Mouse (Mus musculus) heart, adult 2 months (tissue): ENCODE results near the gene Epm2aip1.

Source experiments
- CTCF ChIP-seq: fragments of 200-600 bp; IDR thresholded peaks from 2 replicates; pipeline ENCODE4 v1.8.1; 2022; ENCODE audit warnings: antibody characterized with exemption, mild to moderate bottlenecking, moderate library complexity
- EP300 ChIP-seq: fragments of 200-500 bp; IDR thresholded peaks from 2 replicates; pipeline ENCODE4 v1.6.1; 2011; ENCODE audit warnings: low read depth, low read length, control low read depth; ENCODE audit not compliant: insufficient read depth
- POLR2A ChIP-seq: fragments of 200-500 bp; IDR thresholded peaks from 2 replicates; pipeline ENCODE4 v1.6.1; 2011; ENCODE audit warnings: mild to moderate bottlenecking, low read depth, low read length, control low read depth; ENCODE audit not compliant: insufficient read depth

DNA sequence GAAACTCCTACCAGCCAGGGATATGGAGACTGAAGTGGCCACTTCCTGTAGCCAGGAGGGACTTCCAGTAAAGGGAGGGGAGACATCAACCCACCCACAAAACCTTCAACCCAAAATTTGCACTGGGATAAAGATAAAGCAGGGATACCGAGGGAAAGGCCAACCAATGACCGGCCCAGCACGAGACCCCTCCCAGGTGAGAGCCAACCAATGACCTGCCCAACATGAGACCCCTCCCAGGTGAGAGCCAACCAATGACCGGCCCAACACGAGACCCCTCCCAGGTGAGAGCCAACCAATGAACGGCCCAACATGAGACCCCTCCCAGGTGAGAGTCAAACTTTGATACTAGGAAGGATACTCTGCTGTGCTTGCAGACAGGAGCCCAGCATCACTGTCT, 23.2 kb downstream of the Epm2aip1 start:
- TF ChIP-seq CTCF (no peak), EP300 (no peak), POLR2A (no peak)
